Mouse (Mus musculus): ENCODE results near the gene Myo1e. TPM values are rescaled to one million over a fixed set of nuclear protein-coding genes. Genes with fewer than 3 reads are reported as not detected.

Myo1e gene
- total and polyA plus RNA-seq, 3 experiments, result 3.9 to 11.3 (median 8.5) TPM

GRCm38 (mm10) chr9:70371638-70372037, 164.5 kb downstream of the Myo1e start:
- H3K27ac ChIP-seq, result no peak overlapping the region
- no peaks in the 10 kb centered on the region for H3K36me3 ChIP-seq (ENCODE audit: control insufficient read depth, insufficient read depth, low read length)
- H3K27me3 ChIP-seq (ENCODE audit: control insufficient read depth, insufficient read depth, low read length), result no peaks in the 10 kb centered on the region
- DNase-seq, result no peak
- H3K9ac ChIP-seq (ENCODE audit: low read depth, low read length), result no peak overlapping the region
- intact Hi-C loops (cut with DNase I), result no loop called here
- no peaks in the 10 kb centered on the region for H3K79me2 ChIP-seq (replicated peaks; ENCODE audit: control insufficient read depth, insufficient read depth, low read length)
- peaks cover under 1% of the 10 kb centered on the region; the same call in 1 of the 2 replicates for H3K4me1 ChIP-seq (ENCODE audit: control insufficient read depth, insufficient read depth, low read length)
- 81% methylated on average over 5 of the region's 5 CpGs for WGBS
- TF ChIP-seq POLR2A (IDR thresholded peaks at IDR 0.05; ENCODE audit: insufficient read depth, low read depth, low read length) (no peak), EP300 (IDR thresholded peaks at IDR 0.05; ENCODE audit: insufficient read depth, low read depth, low read length) (no peak), CTCF (IDR thresholded peaks at IDR 0.05) (no peak)
- H3K4me3 ChIP-seq, result no peak overlapping the region

- DNase-seq, result no peak
- Histone ChIP-seq H3K4me3 (no peak overlapping the region), H3K27ac (no peak overlapping the region), H3K4me1 (ENCODE audit: control insufficient read depth, insufficient read depth, low read length) (no peaks in the 10 kb centered on the region), H3K9ac (ENCODE audit: low read depth, low read length) (no peak overlapping the region), H3K36me3 (ENCODE audit: control insufficient read depth, insufficient read depth, low read length) (no peaks in the 10 kb centered on the region), H3K79me2 (replicated peaks; ENCODE audit: control insufficient read depth, insufficient read depth, low read length) (no peaks in the 10 kb centered on the region), H3K27me3 (ENCODE audit: control insufficient read depth, insufficient read depth, low read length) (no peaks in the 10 kb centered on the region)
- no peak for TF ChIP-seq POLR2A (IDR thresholded peaks at IDR 0.05; ENCODE audit: insufficient read depth, low read depth, low read length)
- no peak for TF ChIP-seq EP300 (IDR thresholded peaks at IDR 0.05; ENCODE audit: insufficient read depth, low read depth, low read length)
- TF ChIP-seq CTCF (IDR thresholded peaks at IDR 0.05), result no peak
- WGBS, result 92% methylated on average over 7 of the region's 7 CpGs
- intact Hi-C loops (cut with DNase I), result no loop called here
These were observed 172.6 kb downstream of the Myo1e start for GRCm38 (mm10) chr9:70379502-70380467.

- DNase-seq, result peak in 1 of 2 experiments; percentile 10
These were observed 174.9 kb downstream of the Myo1e start for GRCm38 (mm10) chr9:70382091-70382490.

GRCm38 (mm10) chr9:70383750-70384149, 176.6 kb downstream of the Myo1e start:
- TF ChIP-seq CTCF (IDR thresholded peaks at IDR 0.05), result no peak
- no peak for TF ChIP-seq EP300 (IDR thresholded peaks at IDR 0.05; ENCODE audit: insufficient read depth, low read depth, low read length)
- no peak for TF ChIP-seq POLR2A (IDR thresholded peaks at IDR 0.05; ENCODE audit: insufficient read depth, low read depth, low read length)
- intact Hi-C loops (cut with DNase I), result no loop called here
- H3K79me2 ChIP-seq (replicated peaks; ENCODE audit: control insufficient read depth, insufficient read depth, low read length), result no peaks in the 10 kb centered on the region
- H3K9ac ChIP-seq (ENCODE audit: low read depth, low read length), result no peak overlapping the region
- no peaks in the 10 kb centered on the region for H3K27me3 ChIP-seq (ENCODE audit: control insufficient read depth, insufficient read depth, low read length)
- H3K27ac ChIP-seq, result no peak overlapping the region
- H3K36me3 ChIP-seq (ENCODE audit: control insufficient read depth, insufficient read depth, low read length), result no peaks in the 10 kb centered on the region
- DNase-seq, result no peak
- no peaks in the 10 kb centered on the region for H3K4me1 ChIP-seq (ENCODE audit: control insufficient read depth, insufficient read depth, low read length)
- 77% methylated on average over 10 of the region's 10 CpGs for WGBS
- H3K4me3 ChIP-seq, result no peak overlapping the region

More at GRCm38 (mm10) chr9:70382091-70382490, 174.9 kb downstream of the Myo1e start:
- 49% methylated on average over 12 of the region's 12 CpGs for WGBS
- Histone ChIP-seq H3K36me3 (ENCODE audit: control insufficient read depth, insufficient read depth, low read length) (no peaks in the 10 kb centered on the region), H3K79me2 (replicated peaks; ENCODE audit: control insufficient read depth, insufficient read depth, low read length) (no peaks in the 10 kb centered on the region), H3K27me3 (ENCODE audit: control insufficient read depth, insufficient read depth, low read length) (no peaks in the 10 kb centered on the region), H3K4me3 (no peak overlapping the region), H3K4me1 (ENCODE audit: control insufficient read depth, insufficient read depth, low read length) (no peaks in the 10 kb centered on the region), H3K9ac (ENCODE audit: low read depth, low read length) (no peak overlapping the region), H3K27ac (no peak overlapping the region)
- TF ChIP-seq CTCF (IDR thresholded peaks at IDR 0.05) (no peak), POLR2A (IDR thresholded peaks at IDR 0.05; ENCODE audit: insufficient read depth, low read depth, low read length) (no peak), EP300 (IDR thresholded peaks at IDR 0.05; ENCODE audit: insufficient read depth, low read depth, low read length) (no peak)
- intact Hi-C loops (cut with DNase I), result no loop called here

GRCm38 (mm10) chr9:70384494-70384893, 177.3 kb downstream of the Myo1e start:
- H3K27me3 ChIP-seq (ENCODE audit: control insufficient read depth, insufficient read depth, low read length), result no peaks in the 10 kb centered on the region
- H3K79me2 ChIP-seq (replicated peaks; ENCODE audit: control insufficient read depth, insufficient read depth, low read length), result no peaks in the 10 kb centered on the region
- no peaks in the 10 kb centered on the region for H3K36me3 ChIP-seq (ENCODE audit: control insufficient read depth, insufficient read depth, low read length)
- no peak for TF ChIP-seq POLR2A (IDR thresholded peaks at IDR 0.05; ENCODE audit: insufficient read depth, low read depth, low read length)
- TF ChIP-seq CTCF (IDR thresholded peaks at IDR 0.05), result no peak
- no peak overlapping the region for H3K4me3 ChIP-seq
- 96% methylated on average over 4 of the region's 4 CpGs for WGBS
- no peak for DNase-seq
- no peak overlapping the region for H3K9ac ChIP-seq (ENCODE audit: low read depth, low read length)
- H3K4me1 ChIP-seq (ENCODE audit: control insufficient read depth, insufficient read depth, low read length), result no peaks in the 10 kb centered on the region
- intact Hi-C loops (cut with DNase I), result no loop called here
- no peak overlapping the region for H3K27ac ChIP-seq
